Mouse (Mus musculus): ENCODE data around the gene Ckm. TPM values are rescaled to one million over a fixed set of nuclear protein-coding genes. Genes with fewer than 3 reads are reported as not detected.
A peak's percentile ranks its signal among the peaks of the same experiment; 100 is the strongest.

Gene Ckm
- 1,000 to 10,000 TPM; 3,672 to 3,752 TPM for total RNA-seq (2021)
- long read RNA-seq, experiment 1, transcript Ckm-203 (8 exons, 2,742 nt) = major isoform, 6,123 of 6,578 reads
- long read RNA-seq, experiment 1, partial matches to known transcripts = 431 of 6,578 reads
- long read RNA-seq, experiment 1, other reads (novel, unspliced or antisense) = 24 of 6,578 reads
- long read RNA-seq, experiment 2, transcript Ckm-203 (8 exons, 2,742 nt) = major isoform, 3,518 of 3,930 reads
- long read RNA-seq, experiment 2, partial matches to known transcripts = 395 of 3,930 reads
- long read RNA-seq, experiment 2, other reads (novel, unspliced or antisense) = 17 of 3,930 reads

DNA sequence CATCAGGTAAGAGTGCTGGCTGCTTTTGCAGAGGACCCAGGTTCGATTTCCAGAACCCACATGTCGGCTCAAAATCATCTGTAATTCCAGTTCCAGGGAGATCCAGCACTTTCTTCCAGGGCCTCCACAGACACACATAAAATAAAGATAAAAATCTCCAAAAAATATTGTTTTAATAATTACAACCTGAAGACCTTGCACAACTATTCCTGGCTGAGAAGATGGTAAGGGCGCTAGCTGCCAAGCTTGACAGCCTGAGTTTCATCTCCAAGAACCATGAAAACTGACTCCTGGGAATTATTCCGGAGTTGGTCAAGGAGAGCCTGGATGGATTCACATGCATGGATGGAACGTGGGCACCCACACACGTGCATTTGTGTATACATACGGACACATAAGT lies at the start of gene Ckm:
Gene Ckm (plus strand): TSS at position 301 of the 400 bp plus-strand sequence.
- DNase-seq = no peak

DNA sequence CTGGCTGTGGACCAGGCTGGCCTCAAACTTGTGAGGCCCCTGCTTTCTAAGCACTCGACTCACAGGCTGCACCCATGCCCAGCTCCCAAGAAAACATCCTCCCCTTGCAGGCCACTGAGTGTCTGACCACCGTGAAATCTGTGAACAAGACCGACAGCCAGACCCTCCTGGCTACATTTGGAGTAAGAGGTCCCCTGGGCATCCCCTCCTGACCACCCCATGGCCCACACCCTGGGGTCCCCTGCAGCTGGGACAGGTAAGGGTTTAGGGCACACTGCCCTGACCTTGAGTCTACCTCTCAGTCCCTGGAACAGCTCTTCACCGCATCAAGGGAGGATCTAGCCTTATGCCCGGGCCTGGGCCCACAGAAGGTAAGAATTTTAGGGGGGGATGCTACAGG lies 49.6 kb upstream of the Ckm start:
- DNase-seq = no peak

- DNase-seq = no peak
Observed at GRCm38 (mm10) chr7:19356311-19356710, 48.3 kb upstream of the Ckm start.

GRCm38 (mm10) chr7:19357381-19358375 lies 46.9 kb upstream of the Ckm start:
- no peak for DNase-seq

GRCm38 (mm10) chr7:19358634-19359033 lies 45.9 kb upstream of the Ckm start:
- DNase-seq = no peak

- DNase-seq = peak; percentile 90 to 92
Observed at GRCm38 (mm10) chr7:19359299-19359891, 45.2 kb upstream of the Ckm start, which contains the start of the genes Cd3eap and Ppp1r13l. Cd3eap (minus strand) TSS chr7:19359483. Ppp1r13l (plus strand) TSS chr7:19359749.

- peak; percentile 84 to 86 for DNase-seq
Observed at GRCm38 (mm10) chr7:19359892-19360641, 44.5 kb upstream of the Ckm start.

DNA sequence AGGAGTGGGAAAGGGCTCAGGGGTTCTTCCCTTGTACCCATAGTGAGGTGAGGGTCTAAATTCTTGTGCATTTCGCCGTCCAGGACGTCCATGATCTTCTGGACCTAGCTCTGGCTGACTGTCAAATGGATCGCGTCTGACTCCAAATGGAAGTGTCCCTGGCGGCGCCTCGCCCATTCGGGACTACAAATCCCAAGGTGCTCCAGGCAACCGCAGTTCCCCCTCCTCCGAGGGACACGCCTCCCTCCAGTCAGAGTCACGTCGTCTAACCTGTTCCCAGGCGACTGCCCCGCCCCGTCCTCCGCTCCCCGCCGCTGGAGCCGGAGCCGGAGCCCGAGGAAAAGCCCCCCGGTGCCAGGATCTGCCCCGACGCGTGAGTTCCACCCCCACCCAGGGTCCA lies 43.6 kb upstream of the Ckm start:
- peak; percentile 94 to 97 for DNase-seq

DNA sequence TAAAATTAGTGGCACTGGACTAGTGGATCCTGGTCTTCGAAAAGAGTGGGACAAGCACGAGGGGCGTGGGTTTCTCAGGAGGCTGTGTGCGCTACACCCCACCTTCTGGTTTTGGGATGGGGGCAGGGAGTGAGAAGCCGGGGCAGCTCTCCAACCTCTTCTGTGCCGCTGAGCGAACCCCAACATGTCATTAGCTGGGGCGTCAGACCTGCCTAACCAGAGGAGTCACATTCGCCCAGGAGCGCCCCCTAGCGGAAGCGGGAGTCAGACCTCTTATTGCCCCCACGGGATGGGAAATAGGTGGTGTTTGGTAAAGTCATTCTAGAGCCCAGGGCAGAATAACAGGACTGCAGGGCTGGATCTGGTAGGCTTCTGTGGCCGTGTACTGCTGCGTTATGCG lies 42.9 kb upstream of the Ckm start:
- peak; percentile 85 to 94 for DNase-seq

DNA sequence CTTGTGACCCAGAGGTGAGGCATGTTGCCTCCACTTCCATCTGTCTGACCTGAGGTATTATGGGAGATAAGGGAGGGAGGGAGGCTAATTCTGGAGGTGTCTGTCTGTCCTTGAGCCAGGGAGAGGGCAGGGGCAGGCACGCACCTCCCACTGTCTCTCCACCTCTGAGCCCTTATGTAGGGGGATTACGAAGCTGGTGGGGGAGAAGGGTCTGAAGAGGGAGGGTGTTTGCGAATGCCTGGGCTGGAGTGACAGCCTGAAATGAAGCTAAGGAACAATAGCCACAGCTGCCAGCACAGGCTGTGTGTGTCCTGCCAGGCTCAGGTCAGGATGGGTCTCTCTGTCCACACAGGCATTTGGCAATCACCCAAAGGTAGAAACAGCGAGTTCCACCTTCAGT lies 42.3 kb upstream of the Ckm start:
- peak in 1 of 2 experiments; percentile 73 for DNase-seq

DNA sequence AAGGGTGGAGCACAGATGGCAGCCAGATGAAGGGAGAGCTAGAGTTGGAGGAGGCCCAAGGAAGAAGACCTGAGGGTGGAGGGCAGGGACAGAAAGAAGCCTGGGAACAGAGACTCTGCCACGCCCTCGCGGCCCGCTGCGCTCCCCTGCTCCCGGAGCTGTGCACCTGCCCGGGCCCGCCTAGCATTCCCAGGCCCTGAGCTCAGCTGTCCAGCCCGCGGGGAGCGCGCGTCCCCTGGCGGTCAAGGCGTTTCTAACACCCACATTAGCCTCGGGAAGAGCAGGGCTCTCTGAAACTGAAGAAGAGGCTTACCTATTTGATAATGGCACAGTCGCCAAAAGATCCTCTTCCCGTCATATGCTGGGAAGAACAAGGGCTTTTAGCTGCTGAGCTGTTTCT lies 40.7 kb upstream of the Ckm start:
- peak; percentile 82 to 85 for DNase-seq

GRCm38 (mm10) chr7:19365376-19365775 lies 39.2 kb upstream of the Ckm start:
- peak; percentile 25 to 35 for DNase-seq

DNA sequence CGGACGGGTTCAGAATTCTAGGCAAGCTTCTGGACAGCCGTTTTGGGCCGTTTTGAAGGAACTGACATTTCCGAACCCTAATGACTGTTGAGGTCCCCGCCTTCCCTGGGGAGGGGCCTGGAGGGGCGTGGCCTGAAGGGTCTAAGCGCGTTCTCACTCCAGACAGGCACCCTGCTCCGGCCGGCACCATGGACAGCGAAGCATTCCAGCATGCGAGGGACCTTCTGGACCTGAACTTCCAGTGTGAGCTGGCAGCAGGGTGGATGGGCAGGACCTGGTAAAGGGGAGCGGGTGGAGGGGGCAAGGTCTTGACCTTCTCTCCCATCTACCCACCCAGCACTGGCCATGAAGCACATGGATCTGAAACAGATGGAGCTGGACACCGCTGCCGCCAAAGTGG lies 36.2 kb upstream of the Ckm start:
- DNase-seq = no peak

GRCm38 (mm10) chr7:19369823-19370425 lies 34.7 kb upstream of the Ckm start:
- peak; percentile 43 to 72 for DNase-seq

DNA sequence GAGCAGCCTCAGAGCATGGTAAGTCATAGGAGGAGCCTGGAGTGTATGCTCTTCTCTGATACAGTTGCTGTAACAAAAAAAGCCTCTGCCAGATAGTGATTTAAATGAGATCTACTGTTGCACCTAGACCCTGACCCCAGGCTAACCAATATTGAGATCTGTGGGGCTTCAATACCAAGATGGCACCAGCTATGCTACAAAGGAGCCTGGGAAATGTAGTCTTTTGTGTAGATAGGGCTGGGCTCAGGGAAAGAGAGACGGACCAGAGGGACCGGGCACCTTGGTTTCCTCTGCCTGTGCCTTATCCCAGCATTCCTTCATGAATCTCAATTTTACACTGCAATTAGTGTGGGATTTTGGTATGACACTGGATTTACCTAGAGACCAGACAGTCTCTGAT lies 31.2 kb upstream of the Ckm start:
- DNase-seq = no peak

- DNase-seq = no peak
Observed at GRCm38 (mm10) chr7:19375368-19375767, 29.2 kb upstream of the Ckm start.

DNA sequence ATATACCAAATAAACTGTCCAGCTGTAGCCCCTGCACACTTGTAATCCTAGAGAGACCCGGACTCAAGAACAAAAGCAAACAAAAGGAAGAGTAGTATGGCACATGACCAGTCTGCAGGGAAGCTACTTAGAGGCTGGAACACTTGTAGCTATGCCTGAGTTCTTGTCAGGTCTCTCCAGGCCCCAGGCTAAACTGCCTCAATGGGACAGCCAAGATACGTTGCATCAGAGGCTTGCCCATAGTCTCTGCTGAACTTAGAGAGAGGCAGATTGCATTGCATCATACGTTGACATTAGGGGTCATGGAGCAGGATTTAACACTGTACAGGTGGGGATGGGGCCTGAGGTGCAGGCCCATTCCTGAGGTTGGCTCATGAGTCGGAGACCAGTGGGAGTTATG lies 28.6 kb upstream of the Ckm start:
- no peak for DNase-seq

GRCm38 (mm10) chr7:19378049-19378448 lies 26.5 kb upstream of the Ckm start:
- DNase-seq = no peak

DNA sequence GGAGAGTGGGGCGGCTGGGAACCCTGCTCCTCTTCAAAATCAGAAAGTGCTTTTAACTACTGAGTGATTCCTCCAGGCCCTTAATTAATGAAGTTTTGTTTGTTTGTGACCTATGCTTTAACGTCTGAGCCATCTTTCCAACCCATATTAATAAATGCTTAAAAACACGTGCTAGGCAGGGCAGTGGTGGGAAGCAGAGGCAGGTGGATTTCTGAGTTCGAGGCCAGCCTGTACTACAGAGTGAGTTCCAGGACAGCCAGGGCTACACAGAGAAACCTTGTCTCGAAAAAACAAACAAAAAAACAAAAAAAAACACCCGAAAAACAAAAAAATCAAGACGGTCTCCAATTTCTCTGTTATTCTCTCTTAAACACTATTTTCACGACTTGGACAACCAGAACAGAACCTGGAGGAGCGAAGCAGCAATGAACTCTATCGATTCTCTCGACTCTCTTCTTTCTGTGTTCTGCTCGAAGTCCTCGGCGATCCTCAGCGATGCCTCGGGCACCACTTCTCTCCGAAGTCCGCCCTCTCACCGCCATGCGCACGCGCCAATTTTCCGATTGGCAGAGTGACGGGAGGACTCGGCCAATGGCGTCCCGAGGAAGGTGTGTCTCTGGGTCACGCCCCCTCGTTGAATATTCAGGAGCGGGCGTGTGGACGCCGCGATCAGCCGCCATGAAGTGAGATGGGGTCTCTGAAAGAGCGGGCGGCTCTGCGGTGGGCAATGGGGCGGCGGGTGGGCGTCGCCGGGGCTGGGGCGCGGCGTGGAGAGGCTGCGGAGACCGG lies 23.0 kb upstream of the Ckm start, which contains the start of gene Ercc2:
Gene Ercc2 (plus strand): TSS at position 634 of the 789 bp plus-strand sequence.
- DNase-seq = peak; percentile 99 to 100

DNA sequence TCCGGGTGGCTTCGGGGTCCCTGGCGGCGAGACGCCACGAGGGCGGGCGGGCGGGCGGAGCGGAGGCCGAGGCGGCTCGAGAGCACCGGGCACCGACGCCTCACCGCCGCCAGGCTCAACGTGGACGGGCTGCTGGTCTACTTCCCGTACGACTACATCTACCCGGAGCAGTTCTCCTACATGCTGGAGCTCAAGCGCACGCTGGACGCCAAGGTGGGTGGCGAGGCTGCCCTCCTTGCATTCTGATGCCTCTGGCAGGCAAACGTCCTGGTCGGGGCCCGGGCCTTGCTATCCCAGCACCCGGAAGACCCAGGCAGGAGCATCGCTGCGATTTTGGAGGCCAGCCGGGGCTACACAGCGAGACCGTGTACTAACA lies 22.4 kb upstream of the Ckm start:
- DNase-seq = peak in 1 of 2 experiments; percentile 25

Data from heart, adult 18-20 months (tissue).